Mouse (Mus musculus): ENCODE results near the gene Prss27. TPM values are rescaled to one million over a fixed set of nuclear protein-coding genes. Genes with fewer than 3 reads are reported as not detected.

Gene Prss27
- total and polyA plus RNA-seq, 3 experiments, result 0.24 to 0.58 (median 0.46) TPM

Small RNA genes within 50 kb of the gene (microRNA-seq; reads per million reads assigned to microRNA genes)
- 0 reads per million in 2 experiments for gene Gm27700

Other genes with a start within 250 kb of the Prss27 start
- 100 to 1,000 TPM; 322 to 545 TPM for gene Srrm2, start 247.6 kb upstream of the Prss27 start, total RNA-seq (2021)
- 1,031 and 1,277 TPM in 2 replicates for gene Srrm2, start 247.6 kb upstream of the Prss27 start, polyA plus RNA-seq (2012; rRNA removed)
- 100 to 1,000 TPM; 447 to 451 TPM for gene Elob, start 209.0 kb upstream of the Prss27 start, total RNA-seq (2021)
- 513 and 552 TPM in 2 replicates for gene Elob, start 209.0 kb upstream of the Prss27 start, polyA plus RNA-seq (2012; rRNA removed)
- gene Prss33, start 202.1 kb upstream of the Prss27 start, total RNA-seq (2021), result not detected
- gene Prss33, start 202.1 kb upstream of the Prss27 start, polyA plus RNA-seq (2012; rRNA removed), result 0.10 and 0.24 TPM in 2 replicates
- gene Prss32, start 194.3 kb upstream of the Prss27 start, total RNA-seq (2021), result not detected
- gene Prss32, start 194.3 kb upstream of the Prss27 start, polyA plus RNA-seq (2012; rRNA removed), result 0.06 TPM in 1 of 2 replicates, not detected in the other
- gene Prss41, start 194.0 kb upstream of the Prss27 start, total RNA-seq (2021), result under 1 TPM; 0.35 to 0.45 TPM
- gene Prss41, start 194.0 kb upstream of the Prss27 start, polyA plus RNA-seq (2012; rRNA removed), result 0.28 and 0.90 TPM in 2 replicates
- gene Prss21, start 170.1 kb upstream of the Prss27 start, total RNA-seq (2021), result not detected
- gene Prss21, start 170.1 kb upstream of the Prss27 start, polyA plus RNA-seq (2012; rRNA removed), result not detected in 2 replicates
- not detected for gene Dcpp1, start 157.3 kb upstream of the Prss27 start, total RNA-seq (2021)
- gene Dcpp1, start 157.3 kb upstream of the Prss27 start, polyA plus RNA-seq (2012; rRNA removed), result not detected in 2 replicates
- gene Dcpp2, start 157.3 kb upstream of the Prss27 start, total RNA-seq (2021), result not detected
- not detected in 2 replicates for gene Dcpp2, start 157.3 kb upstream of the Prss27 start, polyA plus RNA-seq (2012; rRNA removed)
- gene Dcpp3, start 120.7 kb upstream of the Prss27 start, total RNA-seq (2021), result not detected
- not detected in 2 replicates for gene Dcpp3, start 120.7 kb upstream of the Prss27 start, polyA plus RNA-seq (2012; rRNA removed)
- gene Sbp, start 96.5 kb upstream of the Prss27 start, total RNA-seq (2021), result not detected
- not detected in 2 replicates for gene Sbp, start 96.5 kb upstream of the Prss27 start, polyA plus RNA-seq (2012; rRNA removed)
- not detected for gene Sbpl, start 82.9 kb upstream of the Prss27 start, total RNA-seq (2021)
- not detected in 2 replicates for gene Sbpl, start 82.9 kb upstream of the Prss27 start, polyA plus RNA-seq (2012; rRNA removed)
- gene Prss30, start 57.6 kb upstream of the Prss27 start, total RNA-seq (2021), result under 1 TPM; 0.21 to 0.26 TPM
- 0.63 and 0.74 TPM in 2 replicates for gene Prss30, start 57.6 kb upstream of the Prss27 start, polyA plus RNA-seq (2012; rRNA removed)
- gene Prss22, start 40.0 kb upstream of the Prss27 start, total RNA-seq (2021), result not detected
- gene Prss22, start 40.0 kb upstream of the Prss27 start, polyA plus RNA-seq (2012; rRNA removed), result not detected in 2 replicates
- gene Kctd5, start 35.3 kb downstream of the Prss27 start, total RNA-seq (2021), result 10 to 100 TPM; 13.7 to 14.4 TPM
- gene Kctd5, start 35.3 kb downstream of the Prss27 start, polyA plus RNA-seq (2012; rRNA removed), result 13.8 and 14.7 TPM in 2 replicates
- 10 to 100 TPM; 56.4 to 62.0 TPM for gene Pdpk1, start 112.8 kb downstream of the Prss27 start, total RNA-seq (2021)
- gene Pdpk1, start 112.8 kb downstream of the Prss27 start, polyA plus RNA-seq (2012; rRNA removed), result 23.6 and 24.7 TPM in 2 replicates
- 10 to 100 TPM; 30.1 to 42.1 TPM for gene Amdhd2, start 125.6 kb downstream of the Prss27 start, total RNA-seq (2021)
- gene Amdhd2, start 125.6 kb downstream of the Prss27 start, polyA plus RNA-seq (2012; rRNA removed), result 68.4 and 71.3 TPM in 2 replicates
- 100 to 1,000 TPM; 476 to 493 TPM for gene Atp6v0c, start 131.6 kb downstream of the Prss27 start, total RNA-seq (2021)
- 1,190 and 1,565 TPM in 2 replicates for gene Atp6v0c, start 131.6 kb downstream of the Prss27 start, polyA plus RNA-seq (2012; rRNA removed)
- 10 to 100 TPM; 13.4 to 17.1 TPM for gene Tbc1d24, start 167.4 kb downstream of the Prss27 start, total RNA-seq (2021)
- 24.6 and 33.5 TPM in 2 replicates for gene Tbc1d24, start 167.4 kb downstream of the Prss27 start, polyA plus RNA-seq (2012; rRNA removed)
- gene Ntn3, start 171.4 kb downstream of the Prss27 start, total RNA-seq (2021), result 1 to 10 TPM; 1.4 to 2.4 TPM
- 7.4 and 8.8 TPM in 2 replicates for gene Ntn3, start 171.4 kb downstream of the Prss27 start, polyA plus RNA-seq (2012; rRNA removed)
- gene Tedc2, start 182.7 kb downstream of the Prss27 start, total RNA-seq (2021), result 1 to 10 TPM; 7.0 to 7.6 TPM
- gene Tedc2, start 182.7 kb downstream of the Prss27 start, polyA plus RNA-seq (2012; rRNA removed), result 7.5 and 7.8 TPM in 2 replicates
- 1 to 10 TPM; 1.8 to 4.0 TPM for gene Ccnf, start 213.3 kb downstream of the Prss27 start, total RNA-seq (2021)
- gene Ccnf, start 213.3 kb downstream of the Prss27 start, polyA plus RNA-seq (2012; rRNA removed), result 1.9 and 2.0 TPM in 2 replicates